Mouse (Mus musculus): Measurements from ENCODE around the gene Sec63.

- TF ChIP-seq CTCF (IDR thresholded peaks at IDR 0.05; ENCODE audit: extremely low read depth, insufficient read length, insufficient replicate concordance, low read depth, low read length) (no peak), POLR2A (IDR thresholded peaks at IDR 0.05; ENCODE audit: low read depth, low read length) (no peak)
Measured at GRCm38 (mm10) chr10:42825923-42826322, 64.6 kb downstream of the Sec63 start.
